Mouse (Mus musculus): ENCODE results near the gene Cbx2. TPM values are rescaled to one million over a fixed set of nuclear protein-coding genes. Genes with fewer than 3 reads are reported as not detected.

Cbx2 gene
- total RNA-seq, 2 experiments from 2014 or later = 0.19 TPM; not detected in 1

DNA sequence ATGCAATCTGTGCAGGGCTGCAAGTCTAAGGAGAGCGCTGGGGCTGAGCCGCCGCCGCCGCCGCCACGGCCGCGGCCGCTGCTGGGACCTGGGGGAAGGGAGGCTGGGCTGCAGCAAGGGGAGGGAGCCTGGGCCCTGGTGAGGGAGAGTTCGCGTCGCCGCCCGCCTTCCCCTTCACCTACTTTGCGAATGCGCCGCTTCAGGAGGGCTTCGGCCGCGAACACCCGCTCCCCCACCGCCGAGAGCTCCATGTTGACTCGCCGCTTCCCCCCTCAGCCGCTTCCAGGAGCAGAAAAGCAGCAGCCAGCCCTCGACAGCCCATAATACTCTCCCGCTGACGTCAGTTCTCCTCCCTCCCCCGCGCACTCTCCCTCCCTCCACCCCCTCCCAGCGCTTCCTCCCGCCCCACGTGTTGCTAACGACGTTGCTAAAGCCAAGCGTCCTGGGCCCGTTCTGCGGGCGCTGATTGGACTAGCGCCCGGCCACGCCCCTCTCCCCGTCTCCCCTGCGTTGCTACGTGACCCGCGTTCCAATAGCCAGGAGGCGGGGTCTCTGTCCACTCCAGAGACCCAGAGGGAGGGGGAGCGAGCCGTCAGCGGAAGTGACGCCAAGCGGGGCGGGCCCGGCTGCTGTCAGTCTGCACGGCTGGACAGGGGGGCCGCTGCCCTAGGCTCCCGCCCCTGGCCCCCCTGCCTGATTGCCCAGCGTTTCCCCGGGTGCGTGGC, 18.0 kb downstream of the Cbx2 start, which contains the start of gene Cbx8:
Gene Cbx8, minus strand, starts transcription at position 370 of the 725 bp plus-strand sequence.
- peak; percentile 75 for ATAC-seq (replicated peaks; ENCODE audit: low FRiP score, poor library complexity, severe bottlenecking)

DNA sequence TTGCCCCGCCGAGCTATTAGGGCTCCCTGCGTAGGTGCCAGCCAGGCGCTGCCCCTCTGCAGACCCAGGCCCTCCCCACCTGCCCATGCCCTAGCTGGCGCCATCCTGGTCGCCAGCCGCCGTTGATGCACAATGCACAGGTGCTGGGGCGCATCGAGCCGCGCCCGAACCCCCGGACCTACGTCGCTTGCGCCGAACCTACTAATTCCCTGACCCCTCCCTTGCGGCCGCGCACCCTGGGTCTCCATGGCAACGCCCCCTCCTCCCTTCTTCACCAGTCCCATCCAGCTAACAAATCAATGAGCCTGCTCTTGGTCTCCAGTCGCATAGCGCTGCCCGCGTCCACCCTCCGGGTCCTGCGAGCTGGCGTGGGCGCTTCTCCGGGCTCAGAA, 18.6 kb downstream of the Cbx2 start:
- ATAC-seq (replicated peaks; ENCODE audit: low FRiP score, poor library complexity, severe bottlenecking) = no peak

DNA sequence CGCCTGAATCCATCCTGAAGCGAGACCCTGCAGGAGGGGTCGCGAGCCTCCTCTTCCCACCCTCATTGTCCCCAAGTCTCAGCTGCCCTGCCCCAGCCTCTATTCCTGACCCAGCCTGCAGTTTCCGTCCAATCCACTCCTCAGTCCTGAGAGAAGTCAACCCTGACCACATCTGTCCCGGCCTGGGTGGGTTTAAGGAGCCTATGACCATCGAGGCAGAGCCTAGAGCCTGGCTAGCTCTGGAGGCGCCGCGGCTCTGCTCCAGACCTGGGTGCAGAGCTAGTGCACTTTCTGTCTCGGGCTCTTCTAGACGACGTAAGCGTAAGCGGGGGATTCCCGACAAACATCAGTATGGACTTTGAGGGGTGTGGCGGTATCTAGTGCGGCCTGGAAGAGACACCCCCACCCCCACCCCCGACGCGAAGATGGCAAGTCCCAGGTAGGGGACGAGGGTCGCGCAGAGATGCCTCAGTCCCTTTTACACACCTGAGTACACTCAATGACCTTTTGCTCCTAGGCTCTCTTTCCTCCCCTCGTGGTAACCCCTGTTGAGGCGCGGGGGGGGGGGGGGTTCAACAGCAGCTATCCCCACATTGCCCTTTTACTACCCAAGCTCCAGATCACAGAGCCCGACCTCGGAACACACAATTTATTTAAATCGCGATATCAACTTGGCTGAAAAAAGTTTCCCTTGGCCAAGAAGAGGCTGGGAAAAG, 19.1 kb downstream of the Cbx2 start:
- no peak for ATAC-seq (replicated peaks; ENCODE audit: low FRiP score, poor library complexity, severe bottlenecking)

DNA sequence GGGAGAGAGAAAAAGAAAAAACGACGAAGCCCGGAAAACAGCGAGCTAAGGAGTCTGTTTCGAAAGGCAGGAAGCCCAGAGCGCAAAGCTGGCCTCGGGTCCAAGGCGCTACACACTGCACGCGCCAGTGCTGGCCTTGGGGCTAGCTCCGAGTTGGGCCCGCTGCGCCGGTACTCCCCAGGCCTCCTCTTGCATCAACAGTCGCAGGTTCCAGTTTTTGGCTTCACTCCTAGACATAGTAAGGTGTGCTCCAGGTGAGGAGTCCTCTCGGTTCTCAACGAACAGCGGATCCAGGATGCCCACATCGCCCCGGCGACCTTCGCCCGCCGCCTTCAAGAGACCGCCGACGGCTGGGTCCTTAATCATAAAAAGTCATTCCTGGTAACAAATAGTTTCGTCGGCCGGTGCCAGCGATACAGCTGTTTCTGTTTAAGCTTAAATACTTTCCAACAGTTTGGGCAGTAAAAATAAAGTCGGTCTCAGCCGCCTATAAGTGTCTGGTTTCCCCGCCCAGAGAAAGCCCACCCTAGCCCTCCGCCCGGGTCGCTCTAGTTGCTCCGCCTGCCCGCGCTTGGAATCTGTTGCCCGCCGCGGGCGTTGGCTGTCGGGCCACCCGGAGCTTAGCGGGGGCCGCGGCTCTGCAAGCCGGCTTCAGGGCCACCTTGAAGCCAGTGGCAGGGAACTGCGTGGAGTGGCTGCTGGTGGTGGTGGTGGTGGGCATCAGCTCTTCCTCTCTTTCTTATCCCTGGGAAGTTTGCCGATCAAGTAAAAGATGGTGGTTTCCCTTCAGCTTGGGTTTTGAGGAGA, 19.9 kb downstream of the Cbx2 start:
- no peak for ATAC-seq (replicated peaks; ENCODE audit: low FRiP score, poor library complexity, severe bottlenecking)

DNA sequence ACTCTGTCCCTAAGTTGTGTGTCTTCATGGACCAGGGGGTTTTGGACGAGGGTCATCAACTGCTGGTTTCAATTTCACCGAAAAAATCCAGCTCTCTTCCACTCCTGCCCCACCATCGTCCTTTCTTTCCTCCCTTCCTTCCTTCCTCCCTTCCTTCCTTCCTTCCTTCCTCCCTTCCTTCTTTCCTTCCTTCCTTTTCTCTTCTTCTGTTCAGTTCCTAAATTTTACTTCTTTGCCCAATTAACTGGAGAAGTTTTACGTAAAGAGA, 20.4 kb downstream of the Cbx2 start:
- no peak for ATAC-seq (replicated peaks; ENCODE audit: low FRiP score, poor library complexity, severe bottlenecking)

DNA sequence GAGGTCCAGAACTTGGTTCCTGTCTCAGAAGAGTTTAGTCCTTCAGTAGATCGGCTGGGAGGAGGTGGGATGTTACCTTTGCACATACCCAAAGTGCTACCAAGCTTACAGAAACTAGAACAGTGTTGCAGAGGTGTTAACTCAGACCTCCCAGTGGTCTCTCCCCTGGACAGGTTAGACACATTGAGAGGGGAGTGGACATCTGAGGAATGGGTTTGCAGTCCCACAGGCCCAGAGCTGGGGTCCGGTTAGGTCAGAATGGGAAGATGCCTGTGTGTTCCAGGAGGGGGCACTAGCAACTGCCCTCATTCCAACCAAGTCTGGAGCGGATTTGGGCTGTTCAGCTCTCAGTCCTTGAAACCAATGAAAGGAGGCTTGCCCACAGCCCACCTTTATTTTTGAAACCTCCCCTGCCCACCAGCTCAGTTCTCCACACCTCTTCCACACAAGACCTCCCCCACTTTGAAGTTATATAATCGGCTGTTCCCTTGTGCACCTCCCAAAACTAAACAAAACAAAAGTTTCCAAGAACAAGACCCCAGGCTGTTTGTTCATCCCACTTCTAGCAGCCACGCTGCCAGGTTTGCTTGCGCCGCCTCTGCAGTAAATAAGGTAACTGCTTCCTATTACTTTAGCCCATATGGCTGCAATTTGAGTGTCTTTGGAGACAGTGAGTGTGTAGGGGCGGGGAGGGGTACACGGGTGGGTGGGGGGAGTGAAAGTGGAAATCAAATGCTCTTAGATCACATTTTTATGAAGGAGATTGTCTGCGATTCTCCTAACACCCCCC, 21.2 kb downstream of the Cbx2 start:
- ATAC-seq (replicated peaks; ENCODE audit: low FRiP score, poor library complexity, severe bottlenecking) = no peak

DNA sequence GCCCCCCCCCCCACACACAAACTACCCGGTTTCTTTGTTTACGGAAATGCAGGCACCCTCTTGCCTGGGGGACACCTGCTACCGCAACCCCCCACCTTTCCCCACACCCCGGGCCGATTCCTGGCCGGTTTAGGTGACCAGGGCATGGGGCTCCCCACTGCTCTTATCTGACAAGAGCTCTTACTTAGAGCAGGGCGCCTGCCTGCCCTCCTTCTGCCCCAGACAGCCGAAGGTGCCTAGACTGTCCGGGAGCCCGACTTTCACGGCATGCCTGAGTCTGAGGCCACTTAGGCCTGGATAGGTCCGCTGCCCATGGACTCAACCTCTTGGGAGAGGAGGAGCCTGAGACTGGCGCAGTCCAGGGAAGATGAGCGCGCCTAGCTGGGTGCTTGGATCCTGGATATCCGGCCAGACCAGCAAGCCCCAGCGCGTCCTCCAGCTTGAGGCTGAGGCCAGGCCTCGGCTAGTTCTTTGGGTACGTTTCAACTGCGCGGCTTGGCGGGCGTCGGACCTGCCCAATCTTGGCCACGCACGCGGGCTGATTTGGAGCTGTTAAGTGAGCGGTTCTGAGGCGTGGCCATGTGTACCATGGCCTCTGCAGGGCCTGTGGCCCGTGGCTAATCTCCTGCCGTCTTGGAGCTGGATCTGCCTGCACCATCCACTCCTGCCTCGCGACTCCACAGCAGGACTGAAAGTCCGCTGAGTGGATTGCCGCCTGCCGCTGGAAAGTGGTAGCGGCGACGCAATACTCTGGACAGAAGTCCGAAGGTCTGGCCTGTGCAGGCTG, 22.0 kb downstream of the Cbx2 start:
- no peak for ATAC-seq (replicated peaks; ENCODE audit: low FRiP score, poor library complexity, severe bottlenecking)

DNA sequence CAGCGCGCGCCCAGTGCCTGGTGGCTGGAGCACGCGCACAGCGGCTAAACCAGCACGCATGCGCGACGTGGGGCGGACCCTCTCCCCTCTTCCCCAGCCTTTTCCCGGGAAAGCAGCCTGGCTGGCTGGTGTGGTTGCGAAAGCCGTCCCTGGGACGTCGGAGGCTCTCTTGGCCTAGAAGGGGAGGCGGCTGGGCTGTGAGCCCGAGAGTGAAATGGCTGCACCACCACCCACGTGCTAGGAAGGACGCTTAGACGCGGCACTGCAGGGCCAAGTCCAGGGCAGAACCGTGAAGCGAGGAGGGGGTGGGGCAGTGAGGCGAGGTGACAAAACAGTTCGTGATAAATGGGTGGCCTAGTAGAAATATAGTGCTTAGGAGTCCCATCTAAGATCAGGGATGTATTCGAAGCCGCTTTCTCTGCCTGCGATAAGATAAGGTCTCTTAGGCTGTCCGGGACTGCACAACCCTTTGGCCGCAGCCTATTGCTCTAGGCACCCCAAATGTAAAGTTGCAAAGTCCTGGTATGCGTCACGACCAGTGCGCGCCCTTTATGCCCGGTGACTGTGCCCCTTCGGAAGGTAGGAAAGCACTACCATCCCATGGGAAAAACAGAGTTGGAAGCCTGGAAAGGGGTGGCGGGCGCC, 24.0 kb downstream of the Cbx2 start:
- ATAC-seq (replicated peaks; ENCODE audit: low FRiP score, poor library complexity, severe bottlenecking) = no peak

DNA sequence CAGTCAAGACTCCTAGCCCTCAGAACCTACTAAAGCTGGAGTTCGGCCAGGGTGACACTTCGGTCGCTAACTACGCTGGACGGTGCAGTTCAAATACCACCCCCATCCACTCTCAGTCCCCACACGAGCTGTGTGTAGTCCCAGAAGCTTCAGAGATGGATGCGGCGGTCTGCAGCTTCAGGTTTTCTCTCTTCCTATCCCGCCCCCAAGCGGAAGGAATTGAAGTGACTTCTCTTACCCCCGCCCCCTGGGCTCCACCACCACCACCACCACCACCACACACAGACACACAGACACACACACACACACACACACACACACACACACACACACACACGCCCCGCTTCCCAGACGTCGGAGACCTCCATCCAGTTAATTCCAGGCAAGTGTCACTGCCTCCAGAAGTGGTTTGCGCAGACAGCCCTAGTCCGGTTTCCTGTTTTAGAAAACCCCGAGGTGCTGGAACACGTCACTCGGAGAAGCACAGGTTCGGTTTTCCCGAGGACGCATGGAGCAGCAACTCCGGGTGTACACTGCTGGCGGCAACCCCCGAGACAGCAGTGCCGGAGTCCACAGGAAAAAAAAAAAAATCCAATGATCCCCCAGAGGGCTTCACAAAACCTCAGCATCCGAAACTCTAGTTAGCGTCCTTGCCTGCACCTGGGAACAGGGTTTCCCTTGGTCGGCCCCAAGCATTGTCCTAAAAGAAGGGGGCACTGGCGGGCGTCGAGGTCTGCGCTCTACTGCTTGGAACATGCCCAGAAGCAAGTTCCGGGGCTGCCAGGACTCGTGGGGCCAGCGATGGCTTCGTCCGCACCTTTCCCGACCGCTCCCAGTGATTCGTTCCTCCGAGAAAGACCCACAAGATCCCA, 24.7 kb downstream of the Cbx2 start:
- ATAC-seq (replicated peaks; ENCODE audit: low FRiP score, poor library complexity, severe bottlenecking) = no peak

DNA sequence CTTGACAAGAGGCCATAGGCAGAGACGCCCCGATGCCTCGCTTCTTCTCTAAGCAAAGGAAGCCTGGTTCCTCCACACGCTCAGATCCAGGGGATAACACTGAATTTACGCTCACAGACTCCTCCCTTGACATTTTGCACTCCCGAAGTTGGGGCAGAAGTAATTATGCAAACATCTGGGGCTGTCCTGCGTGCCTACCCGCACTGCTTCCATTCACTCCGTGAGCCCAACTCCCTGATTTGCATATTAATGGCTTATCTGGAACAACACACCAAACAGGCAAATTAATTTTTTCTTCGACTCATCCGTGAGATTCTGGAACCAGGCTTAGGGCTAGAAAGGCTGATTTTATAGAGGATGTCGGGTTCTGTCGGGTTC, 25.4 kb downstream of the Cbx2 start:
- ATAC-seq (replicated peaks; ENCODE audit: low FRiP score, poor library complexity, severe bottlenecking) = no peak

DNA sequence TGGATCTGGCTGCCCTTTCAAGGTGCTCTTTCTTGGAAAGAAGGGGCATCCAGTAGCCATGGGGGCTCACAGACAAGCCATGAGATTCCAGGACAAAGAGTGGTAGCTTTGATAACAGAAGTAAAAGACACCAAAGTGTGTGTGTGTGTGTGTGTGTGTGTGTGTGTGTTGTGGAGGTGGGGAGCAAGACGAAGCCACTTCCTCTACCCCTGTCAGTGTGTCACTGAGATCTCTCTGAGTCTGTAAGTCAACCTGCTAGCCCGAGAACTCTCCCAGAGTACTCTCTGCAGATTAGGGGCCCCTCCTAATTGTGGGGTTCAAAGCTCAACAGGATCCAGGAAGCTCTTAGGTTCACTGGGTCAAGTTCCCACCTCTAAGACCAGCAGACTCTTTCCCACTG, 27.6 kb downstream of the Cbx2 start:
- ATAC-seq (replicated peaks; ENCODE audit: low FRiP score, poor library complexity, severe bottlenecking) = no peak

DNA sequence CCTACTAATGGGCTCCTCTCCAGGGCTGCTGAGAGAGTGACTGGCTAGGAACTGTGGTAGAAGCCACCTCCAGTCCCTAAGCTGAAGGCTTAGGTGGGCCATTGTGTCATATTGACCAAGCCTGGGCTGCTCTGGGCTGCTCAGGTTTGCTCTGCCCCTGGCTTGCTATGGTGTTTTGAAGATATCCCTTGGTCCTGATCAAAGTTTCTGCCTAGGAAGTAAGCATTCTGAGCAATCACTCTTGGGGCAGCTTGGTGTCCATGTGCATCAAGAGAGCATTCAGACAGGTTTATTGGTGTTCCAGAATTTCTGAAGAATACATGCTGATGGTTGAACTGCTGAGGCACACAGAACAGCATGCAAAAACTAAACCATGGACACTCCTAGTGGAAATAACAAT, 28.7 kb downstream of the Cbx2 start:
- ATAC-seq (replicated peaks; ENCODE audit: low FRiP score, poor library complexity, severe bottlenecking) = no peak

DNA sequence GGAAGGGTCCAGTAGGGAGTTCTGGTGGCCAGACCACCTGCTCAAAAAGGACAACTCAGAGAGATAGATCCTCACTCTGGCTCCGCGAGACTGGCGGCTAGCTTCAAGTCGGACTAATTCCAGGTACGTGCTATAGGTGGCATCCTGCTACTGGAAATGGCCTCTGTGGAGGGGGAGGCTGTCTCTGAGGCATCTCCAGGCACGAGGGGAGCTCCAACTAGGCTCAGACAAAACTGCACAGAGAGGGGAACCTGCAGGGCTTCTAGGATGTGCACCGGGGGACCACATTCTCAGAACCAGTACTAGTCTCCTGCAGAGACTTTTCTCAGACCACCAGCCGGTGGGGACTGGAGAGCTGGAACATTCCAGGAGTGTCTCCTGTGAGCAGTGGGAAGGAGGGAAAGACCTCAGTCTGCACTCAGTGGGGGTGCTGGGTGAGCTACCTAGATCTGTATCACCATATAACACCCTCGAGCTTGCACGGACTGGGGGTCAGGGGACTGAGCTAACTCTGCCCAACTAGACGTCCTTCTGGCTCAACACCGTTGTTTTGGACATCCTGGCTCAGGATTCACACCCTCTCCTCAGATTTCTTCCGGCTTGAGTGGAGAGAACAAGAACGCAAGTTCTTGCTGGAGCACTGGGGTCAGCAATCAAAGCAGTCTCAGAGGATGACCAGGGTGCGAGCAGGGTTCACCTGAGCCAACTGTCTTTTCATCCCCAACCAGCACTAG, 29.3 kb downstream of the Cbx2 start:
- no peak for ATAC-seq (replicated peaks; ENCODE audit: low FRiP score, poor library complexity, severe bottlenecking)

DNA sequence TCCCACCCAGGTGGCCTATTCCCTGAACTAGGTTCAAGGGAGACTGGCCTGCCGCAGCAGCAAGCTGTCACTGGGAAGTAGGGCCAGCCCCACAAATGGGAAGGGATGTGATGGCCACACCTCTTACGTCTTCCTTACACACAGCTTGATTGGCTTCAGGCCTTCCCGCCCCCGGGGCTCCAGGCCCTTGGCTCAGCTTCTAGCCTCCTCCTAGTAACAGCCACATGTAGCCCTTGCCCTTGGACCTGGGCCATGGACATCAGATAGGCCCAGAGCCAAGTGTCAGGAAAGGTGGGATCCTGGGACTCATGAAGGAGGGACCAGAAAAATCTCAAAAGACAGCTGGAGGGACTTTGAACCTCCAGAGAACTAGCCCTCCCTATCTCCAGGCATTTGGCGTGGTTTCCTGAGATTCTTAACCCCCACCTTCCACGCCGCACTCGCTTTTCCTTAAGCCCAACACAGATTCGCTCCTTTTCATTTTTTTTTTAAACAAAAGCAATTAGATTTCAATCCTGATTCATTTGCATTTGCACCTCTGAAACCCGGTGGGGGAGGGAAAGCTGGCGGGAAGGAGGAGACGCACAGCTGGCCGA, 30.0 kb downstream of the Cbx2 start:
- ATAC-seq (replicated peaks; ENCODE audit: low FRiP score, poor library complexity, severe bottlenecking) = no peak

DNA sequence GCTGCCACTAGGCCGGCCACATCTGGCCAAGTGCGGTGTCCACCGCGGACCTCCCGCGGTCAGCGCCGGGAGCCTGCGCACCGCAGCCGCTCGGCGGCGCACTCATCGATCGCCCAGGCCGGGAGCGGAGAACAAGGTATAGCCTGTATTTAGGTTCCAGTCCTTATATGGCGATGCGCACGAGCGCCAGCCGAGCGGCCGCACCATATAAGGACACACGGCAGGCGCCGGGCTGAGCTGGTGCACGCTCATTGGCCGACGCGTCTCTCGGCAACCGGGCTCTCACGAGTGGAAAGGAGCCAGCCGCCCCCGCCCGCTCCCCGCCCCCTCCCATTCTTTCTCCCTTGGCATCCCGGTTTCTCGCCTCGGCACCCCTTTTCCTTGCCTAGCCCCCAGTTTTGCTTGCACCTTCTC, 30.5 kb downstream of the Cbx2 start:
- ATAC-seq (replicated peaks; ENCODE audit: low FRiP score, poor library complexity, severe bottlenecking) = no peak

DNA sequence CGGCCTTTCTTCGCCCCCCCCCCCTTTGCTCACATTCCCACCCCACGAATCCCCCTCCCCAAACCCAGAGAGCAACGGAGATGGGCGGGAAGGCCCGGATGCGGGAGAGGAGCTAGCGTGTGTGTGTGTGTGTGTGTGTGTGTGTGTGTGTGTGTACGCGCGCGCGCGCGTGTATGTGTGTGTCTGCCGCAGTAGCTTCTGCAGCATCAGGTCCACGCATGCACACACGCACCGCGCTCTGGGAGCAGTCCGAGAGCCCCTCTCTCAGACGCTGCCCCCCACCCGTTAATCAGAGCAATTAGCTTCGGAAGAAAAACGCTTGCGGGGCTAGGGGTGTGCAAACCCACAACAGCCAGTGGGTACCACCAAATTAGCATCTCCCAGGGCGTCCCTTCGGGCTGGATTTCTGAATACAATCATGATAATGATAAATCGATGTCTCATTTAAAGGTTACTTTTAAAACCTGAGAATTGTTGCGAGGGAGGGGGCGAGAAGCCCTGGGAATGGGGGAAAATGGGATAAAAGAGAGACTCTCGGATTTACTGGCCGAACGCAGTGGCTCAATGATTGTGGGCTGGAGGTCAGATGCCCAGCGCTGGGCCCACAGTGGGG, 31.1 kb downstream of the Cbx2 start:
- no peak for ATAC-seq (replicated peaks; ENCODE audit: low FRiP score, poor library complexity, severe bottlenecking)
